Mouse (Mus musculus) lung, postnatal 0 days (tissue): ENCODE measurements around the gene Gm5678. TPM values are rescaled to one million over a fixed set of nuclear protein-coding genes. Genes with fewer than 3 reads are reported as not detected.

Source experiments
- ATAC-seq: fragments of 200-750 bp; cut with Nextera tagmentation; 2 replicates; pipeline ENCODE4 v1.8.0; 2017; ENCODE audit warnings: moderate library complexity
- DNase-seq: peaks from one replicate; pipeline ENCODE4 v3.0.0-alpha.2; 2016; ENCODE audit warnings: low spot score
- H3K27ac ChIP-seq: fragments of 300-500 bp; sonication (generic); 2 replicates; pipeline ENCODE4 v1.5.1; 2014; ENCODE audit warnings: antibody characterized with exemption, mild to moderate bottlenecking, low read length, mixed read lengths
- H3K27me3 ChIP-seq: fragments of 300-500 bp; sonication (generic); replicated peaks from 2 replicates; pipeline ENCODE4 v1.6.1; 2014; ENCODE audit warnings: low read length, mixed read lengths; ENCODE audit not compliant: insufficient read depth
- H3K36me3 ChIP-seq: fragments of 300-500 bp; sonication (generic); 2 replicates; pipeline ENCODE4 v1.6.1; 2014; ENCODE audit warnings: low read length, mixed read lengths; ENCODE audit not compliant: insufficient read depth
- H3K4me1 ChIP-seq: fragments of 300-500 bp; sonication (generic); 2 replicates; pipeline ENCODE4 v1.6.1; 2014; ENCODE audit warnings: antibody characterized with exemption, low read depth, low read length, mixed read lengths; ENCODE audit not compliant: insufficient read depth
- H3K4me2 ChIP-seq: fragments of 300-500 bp; sonication (generic); replicated peaks from 2 replicates; pipeline ENCODE4 v1.6.1; 2014; ENCODE audit warnings: low read depth, mild to moderate bottlenecking, low read length, moderate library complexity, mixed read lengths
- H3K4me3 ChIP-seq: fragments of 300-500 bp; sonication (generic); 2 replicates; pipeline ENCODE4 v1.5.1; 2014; ENCODE audit warnings: low read depth, low read length
- H3K9ac ChIP-seq: fragments of 300-500 bp; sonication (generic); replicated peaks from 2 replicates; pipeline ENCODE4 v1.6.1; 2014; ENCODE audit warnings: low read depth, mild to moderate bottlenecking
- H3K9me3 ChIP-seq: fragments of 300-500 bp; sonication (generic); 2 replicates; pipeline ENCODE4 v1.6.1; 2016; ENCODE audit warnings: low read length, mixed read lengths
- CTCF ChIP-seq: IDR thresholded peaks from 2 replicates; pipeline ENCODE4 v1.5.1; 2016; ENCODE audit warnings: antibody characterized with exemption, mild to moderate bottlenecking
- EP300 ChIP-seq: IDR thresholded peaks from 2 replicates; pipeline ENCODE4 v1.6.1; 2016; ENCODE audit warnings: antibody characterized with exemption, mild to moderate bottlenecking, control low read depth
- WGBS: fragments of 180-500 bp; shearing (Covaris S2); extraction: QIAGEN DNeasy Blood & Tissue Kit; methylation state at CpG from one replicate; pipeline ENCODE4 v1.1.7; 2014; 5-methylcytosine and 5-hydroxymethylcytosine counted together
- polyA plus RNA-seq: library from polyadenylated mRNA; unstranded; fragments of >200 nt; fragmentation: Nextera tagmentation; extraction: Ambion mirVana; gene quantifications from 2 replicates; pipeline ENCODE4 v1.2.1, GENCODE M21; 2015

Gene Gm5678
- polyA plus RNA-seq, 1 experiment from 2014 or later = not detected

- no peak overlapping the region for H3K4me2 ChIP-seq
- H3K27ac ChIP-seq = no peak overlapping the region
- no peaks in the 10 kb centered on the region; the same call in 1 of the 2 replicates for H3K36me3 ChIP-seq
These were observed 32.1 kb upstream of the Gm5678 start for GRCm38 (mm10) chr16:93595766-93596165.

GRCm38 (mm10) chr16:93596807-93597206 is 31.1 kb upstream of the Gm5678 start:
- H3K9me3 ChIP-seq = no peaks in the 10 kb centered on the region
- WGBS = 94% methylated on average over 7 of the region's 7 CpGs
- no peak overlapping the region for H3K4me2 ChIP-seq
- no peak for DNase-seq
- TF ChIP-seq CTCF = no peak
- TF ChIP-seq EP300 = no peak
- no peak overlapping the region for H3K27ac ChIP-seq
- H3K36me3 ChIP-seq = no peaks in the 10 kb centered on the region; the same call in 1 of the 2 replicates
- H3K9ac ChIP-seq = no peak overlapping the region
- no peak overlapping the region for H3K4me3 ChIP-seq
- ATAC-seq = no peak
- no peaks in the 10 kb centered on the region for H3K4me1 ChIP-seq
- no peaks in the 10 kb centered on the region for H3K27me3 ChIP-seq

More at GRCm38 (mm10) chr16:93595766-93596165, 32.1 kb upstream of the Gm5678 start:
- Histone ChIP-seq H3K9ac (no peak overlapping the region), H3K27me3 (no peaks in the 10 kb centered on the region), H3K4me1 (no peaks in the 10 kb centered on the region), H3K9me3 (no peaks in the 10 kb centered on the region), H3K4me3 (no peak overlapping the region)
- no peak for TF ChIP-seq EP300
- TF ChIP-seq CTCF = no peak
- 72% methylated on average over 5 of the region's 5 CpGs for WGBS
- ATAC-seq (no peak), DNase-seq (no peak)

- Histone ChIP-seq H3K4me1 (no peaks in the 10 kb centered on the region), H3K4me3 (no peak overlapping the region), H3K9ac (no peak overlapping the region), H3K27ac (no peak overlapping the region), H3K9me3 (no peaks in the 10 kb centered on the region), H3K4me2 (no peak overlapping the region), H3K27me3 (no peaks in the 10 kb centered on the region), H3K36me3 (no peaks in the 10 kb centered on the region; the same call in 1 of the 2 replicates)
- WGBS = 90% methylated on average over 9 of the region's 9 CpGs
- ATAC-seq (no peak), DNase-seq (no peak)
- TF ChIP-seq CTCF (no peak), EP300 (no peak)
These were observed 30.3 kb upstream of the Gm5678 start for GRCm38 (mm10) chr16:93597551-93597950.

GRCm38 (mm10) chr16:93599461-93599860 is 28.4 kb upstream of the Gm5678 start:
- Histone ChIP-seq H3K27me3 (no peaks in the 10 kb centered on the region), H3K4me1 (0 out of 2 replicates have a peak, but pooled peaks cover 3% of the 10 kb centered on the region), H3K9me3 (no peaks in the 10 kb centered on the region), H3K36me3 (no peaks in the 10 kb centered on the region; the same call in 1 of the 2 replicates), H3K4me2 (no peak overlapping the region), H3K9ac (no peak overlapping the region), H3K27ac (no peak overlapping the region), H3K4me3 (no peak overlapping the region)
- no peak for ATAC-seq
- DNase-seq = no peak
- 92% methylated on average over 6 of the region's 6 CpGs for WGBS
- TF ChIP-seq EP300 (no peak), CTCF (no peak)

GRCm38 (mm10) chr16:93603439-93604212 is 24.3 kb upstream of the Gm5678 start, which contains the start of gene Setd4:
Gene Setd4 (minus strand): TSS chr16:93604063.
- ATAC-seq = peak; percentile 93
- Histone ChIP-seq H3K27me3 (no peaks in the 10 kb centered on the region), H3K4me1 (peaks cover 12% of the 10 kb centered on the region; the same call in 1 of the 2 replicates), H3K9me3 (no peaks in the 10 kb centered on the region), H3K9ac (peak within 1 kb of the TSS; percentile 57), H3K4me2 (peak within 1 kb of the TSS; percentile 72), H3K4me3 (peak within 1 kb of the TSS; percentile 60), H3K27ac (peak within 1 kb of the TSS; percentile 95), H3K36me3 (no peaks in the 10 kb centered on the region; the same call in 1 of the 2 replicates)
- peak; percentile 97 for DNase-seq
- TF ChIP-seq CTCF = peak; percentile 30
- no peak; the same call in 1 of the 2 replicates for TF ChIP-seq EP300
- WGBS = under 1% methylated on average over 48 of the region's 55 CpGs

- DNase-seq = peak; percentile 53
- TF ChIP-seq EP300 (no peak), CTCF (no peak)
- 6% methylated on average over 16 of the region's 16 CpGs for WGBS
- no peaks in the 10 kb centered on the region for H3K27me3 ChIP-seq
- peak overlapping the region; percentile 95 for H3K27ac ChIP-seq
- H3K9me3 ChIP-seq = no peaks in the 10 kb centered on the region
- no peaks in the 10 kb centered on the region; the same call in 1 of the 2 replicates for H3K36me3 ChIP-seq
- H3K4me2 ChIP-seq = peak overlapping the region; percentile 72
- peak overlapping the region; percentile 60 for H3K4me3 ChIP-seq
- ATAC-seq = no peak
- H3K9ac ChIP-seq = peak overlapping the region; percentile 57
- peaks cover 15% of the 10 kb centered on the region; the same call in 1 of the 2 replicates for H3K4me1 ChIP-seq
These were observed 23.4 kb upstream of the Gm5678 start for GRCm38 (mm10) chr16:93604481-93604969.
